Mouse (Mus musculus): ENCODE measurements at regions not wholly inside any gene's neighbourhood (a gene's known extent, or its start where the extent isn't known, plus 50 kb on each side); places are given as distances from the start of the nearest gene placed in this dataset.

- DNase-seq (ENCODE audit: low spot score), result peak; percentile 25
These were observed 430.3 kb upstream of the Adamts16 start for GRCm38 (mm10) chr13:71271727-71272418.

DNA sequence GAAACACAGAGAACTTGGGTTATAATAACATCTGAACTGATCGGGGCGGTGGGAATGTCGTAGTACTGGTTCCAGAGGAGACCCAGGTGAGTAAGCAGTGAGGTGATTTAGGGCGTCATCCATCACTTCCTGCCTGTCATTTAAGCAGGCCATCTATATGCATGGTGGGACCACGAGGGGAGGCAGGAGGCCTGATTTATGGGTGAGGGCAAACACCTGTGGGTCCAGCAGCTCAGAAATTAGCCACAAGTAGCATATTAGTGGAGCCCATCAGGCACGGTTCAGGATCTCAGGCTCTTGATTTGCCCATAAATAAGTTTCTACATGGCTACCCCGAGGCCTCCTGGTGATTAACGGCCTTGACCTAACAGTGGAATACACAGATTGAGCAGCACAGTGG, 428.8 kb upstream of the Adamts16 start:
- DNase-seq (ENCODE audit: low spot score) (peak; percentile 74), ATAC-seq (replicated peaks; ENCODE audit: low FRiP score, low read depth) (peak; percentile 86)
- H3K4me2 ChIP-seq (ENCODE audit: low read length), result no peak overlapping the region
- no peak for TF ChIP-seq CTCF (IDR thresholded peaks at IDR 0.05; ENCODE audit: low read depth)
- 17% methylated on average over 8 of the region's 8 CpGs for WGBS
- H3K27ac ChIP-seq, result no peak overlapping the region
- no peak overlapping the region for H3K4me3 ChIP-seq (replicated peaks; ENCODE audit: low read depth, low read length)
- H3K27me3 ChIP-seq (ENCODE audit: insufficient read depth, low read length), result no peaks in the 10 kb centered on the region
- H3K4me1 ChIP-seq (replicated peaks; ENCODE audit: insufficient read depth, low read length), result peaks cover 4% of the 10 kb centered on the region
- H3K9me3 ChIP-seq (replicated peaks; ENCODE audit: low read length), result no peaks in the 10 kb centered on the region
- no peaks in the 10 kb centered on the region for H3K36me3 ChIP-seq (ENCODE audit: insufficient read depth, low read length)
- H3K9ac ChIP-seq (ENCODE audit: low read depth, low read length), result no peak overlapping the region

More at GRCm38 (mm10) chr13:71271727-71272418, 430.3 kb upstream of the Adamts16 start:
- Histone ChIP-seq H3K27me3 (ENCODE audit: insufficient read depth, low read length) (no peaks in the 10 kb centered on the region), H3K9ac (ENCODE audit: low read depth, low read length) (no peak overlapping the region), H3K4me3 (replicated peaks; ENCODE audit: low read depth, low read length) (no peak overlapping the region), H3K27ac (peak overlapping the region; percentile 13), H3K4me1 (replicated peaks; ENCODE audit: insufficient read depth, low read length) (peaks cover 4% of the 10 kb centered on the region), H3K9me3 (replicated peaks; ENCODE audit: low read length) (no peaks in the 10 kb centered on the region), H3K36me3 (ENCODE audit: insufficient read depth, low read length) (no peaks in the 10 kb centered on the region), H3K4me2 (ENCODE audit: low read length) (no peak overlapping the region)
- 59% methylated on average over 6 of the region's 6 CpGs for WGBS
- TF ChIP-seq CTCF (IDR thresholded peaks at IDR 0.05; ENCODE audit: low read depth), result no peak
- ATAC-seq (replicated peaks; ENCODE audit: low FRiP score, low read depth), result peak; percentile 24; the same call in 1 of the 2 replicates

GRCm38 (mm10) chr13:71269496-71269895, 427.9 kb upstream of the Adamts16 start:
- Histone ChIP-seq H3K4me3 (replicated peaks; ENCODE audit: low read depth, low read length) (no peak overlapping the region), H3K4me2 (ENCODE audit: low read length) (no peak overlapping the region), H3K27me3 (ENCODE audit: insufficient read depth, low read length) (0 out of 2 replicates have a peak, but pooled peaks cover 3% of the 10 kb centered on the region), H3K36me3 (ENCODE audit: insufficient read depth, low read length) (no peaks in the 10 kb centered on the region), H3K27ac (no peak overlapping the region), H3K9ac (ENCODE audit: low read depth, low read length) (no peak overlapping the region), H3K4me1 (replicated peaks; ENCODE audit: insufficient read depth, low read length) (peaks cover 4% of the 10 kb centered on the region), H3K9me3 (replicated peaks; ENCODE audit: low read length) (no peaks in the 10 kb centered on the region)
- 37% methylated on average over 2 of the region's 2 CpGs for WGBS
- DNase-seq (ENCODE audit: low spot score), result no peak
- TF ChIP-seq CTCF (IDR thresholded peaks at IDR 0.05; ENCODE audit: low read depth), result no peak
- ATAC-seq (replicated peaks; ENCODE audit: low FRiP score, low read depth), result no peak

DNA sequence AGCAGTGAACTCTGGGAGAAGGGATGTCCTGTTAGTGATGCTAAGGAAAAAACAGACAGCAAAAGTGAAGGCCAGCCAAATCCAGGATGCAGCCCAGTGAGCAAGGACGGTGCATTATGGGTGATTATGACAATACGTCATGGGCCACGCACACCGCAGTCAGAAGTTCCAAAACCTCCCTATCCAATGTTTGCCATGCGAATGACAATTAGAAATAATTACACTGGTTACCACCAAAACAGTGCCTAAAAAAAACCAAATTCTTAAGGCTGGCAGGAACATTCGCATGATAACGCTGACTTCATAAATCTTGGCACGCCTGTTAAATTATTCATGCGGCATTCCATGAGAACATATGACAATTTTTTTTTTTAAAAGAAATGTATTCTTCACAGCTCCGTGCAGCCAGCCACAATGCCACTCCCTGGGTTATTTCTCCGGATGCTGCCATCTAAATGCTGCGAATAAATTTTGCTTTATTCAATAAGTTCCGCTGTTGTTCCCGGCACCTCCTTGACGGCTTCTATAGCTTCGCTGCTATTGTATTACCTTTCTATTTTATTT, 421.8 kb upstream of the Adamts16 start:
- Histone ChIP-seq H3K4me1 (replicated peaks; ENCODE audit: insufficient read depth, low read length) (no peaks in the 10 kb centered on the region), H3K27ac (no peak overlapping the region), H3K36me3 (ENCODE audit: insufficient read depth, low read length) (no peaks in the 10 kb centered on the region), H3K4me3 (replicated peaks; ENCODE audit: low read depth, low read length) (no peak overlapping the region), H3K9ac (ENCODE audit: low read depth, low read length) (no peak overlapping the region), H3K27me3 (ENCODE audit: insufficient read depth, low read length) (peaks cover 7% of the 10 kb centered on the region), H3K4me2 (ENCODE audit: low read length) (no peak overlapping the region), H3K9me3 (replicated peaks; ENCODE audit: low read length) (no peaks in the 10 kb centered on the region)
- no peak for TF ChIP-seq CTCF (IDR thresholded peaks at IDR 0.05; ENCODE audit: low read depth)
- DNase-seq (ENCODE audit: low spot score) (no peak), ATAC-seq (replicated peaks; ENCODE audit: low FRiP score, low read depth) (no peak)
- 79% methylated on average over 16 of the region's 16 CpGs for WGBS

DNA sequence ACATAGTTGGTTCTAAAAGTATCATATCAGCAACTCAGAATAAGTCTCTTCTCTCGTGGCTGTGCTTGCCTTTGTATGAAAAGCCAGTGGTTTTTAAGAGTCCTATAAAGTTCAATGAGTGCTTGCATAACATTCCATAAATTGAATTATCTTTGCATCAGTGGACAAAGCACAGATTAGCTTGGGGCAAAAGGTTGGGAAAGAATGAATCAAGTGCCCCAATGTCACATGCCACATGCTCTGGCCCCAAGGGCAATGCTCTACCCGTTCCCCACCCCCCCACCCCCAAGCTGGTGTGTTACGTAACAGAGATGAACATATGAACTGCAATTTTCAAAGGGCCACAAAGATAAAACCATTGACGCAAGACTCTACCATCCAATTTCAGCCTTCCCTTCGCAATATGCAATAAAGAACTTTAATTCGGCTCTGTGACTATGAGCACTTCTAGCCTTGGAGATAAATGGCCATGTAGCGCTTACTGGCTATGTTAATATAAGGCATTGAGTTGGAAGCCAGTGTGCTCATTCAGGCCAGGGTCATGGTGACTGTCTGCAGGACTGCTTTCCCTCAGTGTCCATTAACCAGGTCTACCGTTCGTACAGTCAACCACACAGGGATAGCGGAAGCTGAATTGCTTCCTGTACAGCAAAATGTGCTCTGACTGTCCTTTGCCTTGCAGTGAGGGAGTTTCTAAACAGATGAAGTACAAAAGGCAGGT, 421.1 kb upstream of the Adamts16 start:
- H3K27me3 ChIP-seq (ENCODE audit: insufficient read depth, low read length), result peaks cover 7% of the 10 kb centered on the region

GRCm38 (mm10) chr13:71254016-71254415, 412.4 kb upstream of the Adamts16 start:
- Histone ChIP-seq H3K9me3 (replicated peaks; ENCODE audit: low read length) (no peaks in the 10 kb centered on the region), H3K4me2 (ENCODE audit: low read length) (no peak overlapping the region), H3K27me3 (ENCODE audit: insufficient read depth, low read length) (no peaks in the 10 kb centered on the region), H3K4me1 (replicated peaks; ENCODE audit: insufficient read depth, low read length) (no peaks in the 10 kb centered on the region), H3K9ac (ENCODE audit: low read depth, low read length) (no peak overlapping the region), H3K4me3 (replicated peaks; ENCODE audit: low read depth, low read length) (no peak overlapping the region), H3K27ac (no peak overlapping the region), H3K36me3 (ENCODE audit: insufficient read depth, low read length) (no peaks in the 10 kb centered on the region)
- DNase-seq (ENCODE audit: low spot score) (no peak), ATAC-seq (replicated peaks; ENCODE audit: low FRiP score, low read depth) (no peak)
- no peak for TF ChIP-seq CTCF (IDR thresholded peaks at IDR 0.05; ENCODE audit: low read depth)
- 92% methylated on average over 2 of the region's 2 CpGs for WGBS

More for the DNA sequence above, 421.1 kb upstream of the Adamts16 start:
- Histone ChIP-seq H3K9me3 (replicated peaks; ENCODE audit: low read length) (no peaks in the 10 kb centered on the region), H3K36me3 (ENCODE audit: insufficient read depth, low read length) (no peaks in the 10 kb centered on the region), H3K27ac (no peak overlapping the region), H3K4me1 (replicated peaks; ENCODE audit: insufficient read depth, low read length) (no peaks in the 10 kb centered on the region), H3K9ac (ENCODE audit: low read depth, low read length) (no peak overlapping the region), H3K4me3 (replicated peaks; ENCODE audit: low read depth, low read length) (no peak overlapping the region), H3K4me2 (ENCODE audit: low read length) (no peak overlapping the region)
- DNase-seq (ENCODE audit: low spot score), result no peak
- no peak for TF ChIP-seq CTCF (IDR thresholded peaks at IDR 0.05; ENCODE audit: low read depth)
- 73% methylated on average over 10 of the region's 10 CpGs for WGBS
- ATAC-seq (replicated peaks; ENCODE audit: low FRiP score, low read depth), result no peak
